Mouse (Mus musculus) thymus, adult 2 months (tissue): ENCODE measurements around the gene Cdhr2.
A peak's percentile ranks its signal among the peaks of the same experiment; 100 is the strongest.

Source experiments
- CTCF ChIP-seq: fragments of 200-500 bp; IDR thresholded peaks from 2 replicates; pipeline ENCODE4 v1.5.1; 2012; ENCODE audit warnings: mild to moderate bottlenecking, control low read depth, low read length, moderate library complexity, borderline replicate concordance; ENCODE audit not compliant: control insufficient read depth, poor library complexity, insufficient read depth; ENCODE audit errors: extremely low read depth
- POLR2A ChIP-seq: fragments of 200-500 bp; IDR thresholded peaks from 2 replicates; pipeline ENCODE4 v1.6.1; 2012; ENCODE audit warnings: mild to moderate bottlenecking, low read length, control low read depth, moderate library complexity; ENCODE audit not compliant: control insufficient read depth, poor library complexity, insufficient read depth; ENCODE audit errors: extremely low read depth

DNA sequence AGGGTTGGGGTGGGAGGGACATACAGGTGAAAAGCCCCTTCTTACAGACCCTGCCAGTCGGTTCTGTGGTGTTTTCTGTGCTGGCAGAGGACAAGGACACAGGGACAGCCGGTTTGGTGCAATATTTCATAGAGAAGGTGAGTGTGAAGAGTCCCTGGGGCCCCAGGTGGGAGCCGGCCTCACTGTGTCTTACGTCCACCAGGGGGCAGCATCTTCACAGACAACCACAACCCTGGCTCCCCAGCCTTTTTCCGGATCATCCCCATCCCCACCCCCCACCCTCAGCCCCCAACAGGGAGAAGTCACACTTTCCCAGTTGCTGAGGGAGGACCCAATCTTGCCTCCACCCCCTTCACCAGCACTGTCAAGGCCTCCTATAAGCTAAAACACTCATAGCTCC lies 15.7 kb downstream of the Cdhr2 start:
- TF ChIP-seq POLR2A (no peak), CTCF (peak; percentile 75; the same call in 1 of the 2 replicates)
